Mouse (Mus musculus): ENCODE results near the gene Ksr2.

Gene Ksr2

GRCm38 (mm10) chr5:117488155-117488554 lies 74.4 kb downstream of the Ksr2 start:
- DNase-seq = no peak

- no peak for DNase-seq
These were observed 75.0 kb downstream of the Ksr2 start for GRCm38 (mm10) chr5:117488670-117489325.

GRCm38 (mm10) chr5:117492933-117493863 lies 79.4 kb downstream of the Ksr2 start:
- DNase-seq = no peak

- peak; percentile 66 for DNase-seq
These were observed 80.1 kb downstream of the Ksr2 start for GRCm38 (mm10) chr5:117493947-117494346.

GRCm38 (mm10) chr5:117497084-117497483 lies 83.3 kb downstream of the Ksr2 start:
- DNase-seq = no peak

- no peak for DNase-seq
These were observed 88.8 kb downstream of the Ksr2 start for GRCm38 (mm10) chr5:117502611-117503010.

GRCm38 (mm10) chr5:117504431-117504830 lies 90.6 kb downstream of the Ksr2 start:
- no peak for DNase-seq

GRCm38 (mm10) chr5:117505204-117505603 lies 91.4 kb downstream of the Ksr2 start:
- peak; percentile 73 for DNase-seq

GRCm38 (mm10) chr5:117505769-117506168 lies 92.0 kb downstream of the Ksr2 start:
- DNase-seq = no peak

GRCm38 (mm10) chr5:117506406-117506805 lies 92.6 kb downstream of the Ksr2 start:
- DNase-seq = peak; percentile 61

GRCm38 (mm10) chr5:117509511-117510375 lies 95.9 kb downstream of the Ksr2 start:
- DNase-seq = no peak

GRCm38 (mm10) chr5:117510864-117511263 lies 97.1 kb downstream of the Ksr2 start:
- DNase-seq = no peak

- DNase-seq = no peak
These were observed 101.6 kb downstream of the Ksr2 start for GRCm38 (mm10) chr5:117515396-117515795.

- DNase-seq = no peak
These were observed 102.1 kb downstream of the Ksr2 start for GRCm38 (mm10) chr5:117515861-117516260.

GRCm38 (mm10) chr5:117516597-117516996 lies 102.8 kb downstream of the Ksr2 start:
- peak; percentile 60 for DNase-seq

- no peak for DNase-seq
These were observed 106.2 kb downstream of the Ksr2 start for GRCm38 (mm10) chr5:117519858-117520495.

- DNase-seq = no peak
These were observed 107.4 kb downstream of the Ksr2 start for GRCm38 (mm10) chr5:117521156-117521555.

- DNase-seq = no peak
These were observed 107.9 kb downstream of the Ksr2 start for GRCm38 (mm10) chr5:117521701-117522100.

- DNase-seq = no peak
These were observed 108.7 kb downstream of the Ksr2 start for GRCm38 (mm10) chr5:117522471-117522870.

GRCm38 (mm10) chr5:117523010-117523409 lies 109.2 kb downstream of the Ksr2 start:
- peak; percentile 79 for DNase-seq

- no peak for DNase-seq
These were observed 117.2 kb downstream of the Ksr2 start for GRCm38 (mm10) chr5:117530991-117531390.

GRCm38 (mm10) chr5:117539221-117539620 lies 125.4 kb downstream of the Ksr2 start:
- no peak for DNase-seq

GRCm38 (mm10) chr5:117541654-117542053 lies 127.9 kb downstream of the Ksr2 start:
- DNase-seq = no peak
